Comparison of ENCODE assay signal across 8 mouse cellular contexts in the genomic region with DNA sequence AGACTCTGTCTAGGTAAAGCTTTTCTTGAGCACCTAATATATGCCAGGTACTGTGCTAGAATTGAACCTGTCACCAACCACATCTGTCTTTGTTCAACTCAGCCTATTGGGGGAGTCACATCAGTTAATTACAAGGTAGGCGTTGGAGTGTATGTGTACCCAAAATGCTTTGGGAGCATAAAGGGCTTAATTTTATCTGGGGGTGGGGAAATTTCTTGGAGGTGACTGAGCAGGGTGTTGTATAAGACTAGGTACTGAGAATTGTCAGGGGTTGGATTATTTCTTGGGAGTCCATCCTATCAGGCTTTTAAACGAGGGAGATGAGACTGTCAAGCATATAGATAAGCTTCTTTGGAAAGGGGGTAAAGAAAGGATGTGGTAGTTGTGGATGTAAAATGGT. TPM values are rescaled to one million over a fixed set of nuclear protein-coding genes. Genes with fewer than 3 reads are reported as not detected.
A peak's percentile ranks its signal among the peaks of the same experiment; 100 is the strongest.
DNase-seq lines count a peak whose midpoint lies in the region; ATAC-seq and TF ChIP-seq lines count a peak whose summit lies in the region.

No protein-coding gene starts in this region.

- H3K4me1 ChIP-seq in forebrain, embryonic 12.5 days: peaks cover 30% of the 10 kb centered on the region
- peaks cover 15% of the 10 kb centered on the region for H3K4me1 ChIP-seq in limb, embryonic 15.5 days

- no peak for ATAC-seq in forebrain, embryonic 12.5 days (ENCODE audit: low FRiP score)
- ATAC-seq in limb, embryonic 15.5 days (ENCODE audit: insufficient number of reproducible peaks, low FRiP score, low TSS enrichment, low read depth): no peak

- no peaks in the 10 kb centered on the region for H3K27me3 ChIP-seq in forebrain, embryonic 12.5 days
- no peaks in the 10 kb centered on the region for H3K27me3 ChIP-seq in limb, embryonic 15.5 days

- 28% methylated on average over 2 of the region's 2 CpGs for whole genome bisulfite sequencing in forebrain, embryonic 12.5 days
- WGBS in limb, embryonic 15.5 days: 51% methylated on average over 2 of the region's 2 CpGs

- peak overlapping the region; percentile 81 for H3K4me2 ChIP-seq in forebrain, embryonic 12.5 days
- H3K4me2 ChIP-seq in limb, embryonic 15.5 days: peak overlapping the region; percentile 61

- intact Hi-C loops in gastrocnemius, adult 2 months (cut with DNase I): loop anchor here (5.0 kb wide), 1 partner anchor 64 kb away; no protein-coding TSS in a partner anchor

- TF ChIP-seq CTCF in gastrocnemius, adult 2 months (IDR thresholded peaks at IDR 0.05): no peak

- peak overlapping the region; percentile 99 for H3K27ac ChIP-seq in gastrocnemius, adult 2 months
- 0 out of 2 replicates have a peak overlapping the region, but pooled peaks have one; percentile 19 for H3K27ac ChIP-seq in forebrain, embryonic 12.5 days
- H3K27ac ChIP-seq in limb, embryonic 15.5 days: no peak overlapping the region

- H3K4me3 ChIP-seq in gastrocnemius, adult 2 months: peak overlapping the region; percentile 94
- peak overlapping the region; percentile 94 for H3K4me3 ChIP-seq in forebrain, embryonic 12.5 days (replicated peaks)
- peak overlapping the region; percentile 99 for H3K4me3 ChIP-seq in limb, embryonic 15.5 days

- H3K9ac ChIP-seq in forebrain, embryonic 12.5 days: peak overlapping the region; percentile 99
- no peak overlapping the region for H3K9ac ChIP-seq in limb, embryonic 15.5 days

- H3K36me3 ChIP-seq in forebrain, embryonic 12.5 days (replicated peaks): peaks cover 11% of the 10 kb centered on the region
- 0 out of 2 replicates have a peak, but pooled peaks cover 3% of the 10 kb centered on the region for H3K36me3 ChIP-seq in limb, embryonic 15.5 days

- H3K9me3 ChIP-seq in forebrain, embryonic 12.5 days: no peaks in the 10 kb centered on the region
- H3K9me3 ChIP-seq in limb, embryonic 15.5 days: no peaks in the 10 kb centered on the region

- DNase-seq in gastrocnemius, adult 2 months: no peak
- no peak for DNase-seq in gastrocnemius, postnatal 4 days (ENCODE audit: low spot score in 2 of 2)
- peak; percentile 75 for DNase-seq in A20 (ENCODE audit: low read depth, low spot score)
- no peak for DNase-seq in adrenal gland, adult 18-20 months (ENCODE audit: low spot score in 2 of 2)
- DNase-seq in MN1 (ENCODE audit: low spot score): no peak
- DNase-seq in cerebellum, adult 9-11 months: no peak

RNA-seq across cellular contexts. Expression of a gene that starts 2.4 kb away (rescaled TPM):
- total RNA-seq in gastrocnemius, adult 2 months (2021): 10 to 100 TPM; 39.5 to 53.2 TPM
- 10 to 100 TPM; 70.6 to 73.3 TPM for total RNA-seq in gastrocnemius, postnatal 4 days (2021)
- 146 and 148 TPM in 2 replicates for polyA plus RNA-seq in forebrain, embryonic 12.5 days (2016; fragmentation: Nextera tagmentation; extraction: Ambion mirVana)
- 61.8 and 67.6 TPM in 2 replicates for polyA plus RNA-seq in limb, embryonic 15.5 days (2015; fragmentation: Nextera tagmentation; extraction: Ambion mirVana)
- 100 to 1,000 TPM in 1 of 2 experiments, 10 to 100 TPM in 1; 83.5 to 105 TPM for total RNA-seq in adrenal gland, adult 18-20 months (2021)
